Mouse (Mus musculus) adrenal gland, postnatal 4 days (tissue): ENCODE results near the gene Nrros. TPM values are rescaled to one million over a fixed set of nuclear protein-coding genes. Genes with fewer than 3 reads are reported as not detected.

ENCODE experiments used
- DNase-seq, 2 experiments: peaks; one replicate each; pipeline ENCODE4 v3.0.0; 2021 to 2022; ENCODE audit warnings: low spot score in 2 of 2, mixed read lengths in 2 of 2
- total RNA-seq, 2 experiments: library from RNA; stranded (reverse); gene quantifications; 2 replicates each; pipeline ENCODE4 v1.2.3; 2021

The Nrros gene
- total RNA-seq, 2 experiments from 2014 or later = 12.3 to 13.7 TPM

DNA sequence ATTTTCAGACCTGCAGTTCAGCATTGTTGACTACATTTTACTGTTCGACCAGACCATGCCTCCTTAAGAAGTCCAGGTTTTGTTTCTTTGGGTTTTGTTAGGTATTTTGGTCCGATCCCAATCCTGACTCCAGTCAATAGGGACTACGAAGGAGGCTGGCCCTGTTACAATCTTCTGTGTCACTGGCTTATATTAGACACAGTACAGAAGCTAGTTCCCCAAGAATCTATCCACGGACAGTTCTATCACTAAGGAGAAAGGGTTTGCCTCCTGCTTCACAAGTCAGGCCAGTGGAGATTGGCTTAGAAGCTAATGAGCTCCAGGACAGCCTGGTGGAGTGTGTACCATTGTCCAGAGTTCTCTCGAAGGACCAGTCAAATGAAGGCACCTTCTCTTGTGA is 1.5 kb downstream of the Nrros start:
- no peak for DNase-seq

DNA sequence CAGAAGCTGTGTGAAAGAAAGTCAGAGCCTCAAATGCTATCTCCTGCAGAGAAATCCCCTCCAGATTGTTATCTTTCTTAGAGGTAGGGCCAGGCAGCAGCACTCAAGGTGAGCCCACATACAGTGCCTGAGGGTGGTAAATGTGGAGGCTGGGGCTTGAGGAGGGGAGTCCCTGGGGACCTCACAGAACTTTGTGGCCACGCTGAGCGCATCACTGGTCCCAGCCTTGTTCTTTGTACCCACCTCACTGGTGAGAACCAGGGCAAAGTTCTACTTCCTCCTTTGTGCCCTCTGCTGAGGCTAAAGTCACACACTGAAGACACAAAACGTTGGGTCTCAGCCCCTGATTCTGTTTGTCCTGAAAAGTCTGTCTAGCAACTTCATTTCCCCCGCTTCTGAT is 2.0 kb downstream of the Nrros start:
- DNase-seq = no peak

DNA sequence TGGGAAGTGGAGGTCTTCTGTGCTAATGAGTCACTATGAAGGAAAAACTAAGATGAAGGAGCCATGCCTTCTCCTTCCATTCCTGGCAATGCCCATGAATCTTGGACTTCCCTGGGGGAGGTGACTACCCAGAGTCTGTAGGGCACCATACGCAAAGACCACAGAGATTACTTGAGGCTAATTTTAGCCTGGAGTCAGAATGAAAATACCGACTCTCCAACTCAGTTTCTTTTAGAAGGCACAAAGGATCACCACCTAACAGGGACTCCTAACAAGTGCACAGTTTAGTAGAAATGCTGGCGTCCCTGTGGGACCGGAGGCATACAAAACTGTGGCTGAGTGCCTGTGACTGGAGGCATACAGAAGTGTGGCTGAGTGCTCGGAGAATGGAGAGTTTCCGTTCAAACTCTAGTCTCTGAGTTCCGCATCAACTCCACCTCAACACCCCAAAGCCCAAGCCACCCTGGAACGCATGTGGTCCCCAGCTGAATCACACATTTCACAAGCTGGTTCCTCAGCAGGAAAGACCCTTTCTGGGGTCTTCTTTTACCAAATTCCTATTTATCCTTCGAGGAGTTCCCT is 4.6 kb downstream of the Nrros start:
- DNase-seq = no peak

DNA sequence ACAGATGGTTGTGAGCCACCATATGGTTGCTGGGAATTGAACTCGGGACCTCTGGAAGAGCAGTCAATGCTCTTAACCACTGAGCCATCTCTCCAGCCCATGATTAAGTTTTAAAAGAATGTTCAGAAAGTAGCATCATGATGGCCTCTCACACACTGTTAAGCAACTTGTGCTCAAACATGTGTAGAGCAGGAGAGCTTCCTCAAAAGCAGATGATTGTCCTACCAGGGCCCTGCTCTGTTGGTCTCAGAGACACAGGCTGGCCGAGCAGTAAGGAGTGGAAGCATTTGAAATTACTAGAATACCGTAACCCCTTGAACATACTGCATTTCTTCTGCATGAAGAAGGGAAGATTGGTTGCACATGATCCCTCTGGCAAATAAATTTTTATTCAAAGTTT is 6.4 kb downstream of the Nrros start:
- no peak for DNase-seq

DNA sequence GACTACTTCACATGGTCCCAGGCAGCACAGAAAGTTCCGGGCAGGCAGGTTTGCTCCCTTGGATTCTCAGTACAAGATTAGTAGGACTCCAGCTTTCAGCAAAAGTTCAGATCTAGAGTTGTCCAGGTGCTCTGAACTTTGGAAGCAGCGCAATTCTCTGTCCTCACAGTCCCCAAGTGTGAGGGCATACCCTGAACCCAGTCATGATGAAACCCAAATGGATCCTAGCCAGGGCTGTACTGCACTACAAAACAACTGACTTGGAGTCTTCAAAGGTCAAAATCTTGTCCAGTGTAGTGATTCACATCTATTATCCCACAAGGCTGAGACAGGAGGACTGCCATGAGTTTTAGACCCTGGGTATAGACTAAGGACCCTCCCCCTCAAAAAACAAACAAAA is 8.0 kb downstream of the Nrros start:
- DNase-seq = no peak

DNA sequence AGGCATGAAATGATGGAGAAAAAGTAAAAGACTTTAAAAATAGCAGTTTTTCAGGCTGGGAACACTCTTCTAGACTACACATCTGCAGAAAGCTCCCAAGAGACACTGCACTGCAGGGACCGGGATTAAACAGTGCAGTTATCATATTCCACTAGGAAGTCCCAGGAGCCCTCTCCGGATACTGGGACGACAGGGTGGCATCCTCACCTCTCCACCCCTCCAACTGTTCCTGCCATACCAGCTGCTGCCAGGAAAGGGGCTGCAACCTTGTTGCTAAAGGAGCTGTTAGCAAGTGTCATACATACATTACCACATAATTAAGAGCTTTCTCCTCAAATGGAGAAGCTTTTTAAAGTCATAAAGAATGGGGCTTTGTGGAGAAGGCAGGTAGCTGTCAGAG is 8.7 kb downstream of the Nrros start:
- no peak for DNase-seq

DNA sequence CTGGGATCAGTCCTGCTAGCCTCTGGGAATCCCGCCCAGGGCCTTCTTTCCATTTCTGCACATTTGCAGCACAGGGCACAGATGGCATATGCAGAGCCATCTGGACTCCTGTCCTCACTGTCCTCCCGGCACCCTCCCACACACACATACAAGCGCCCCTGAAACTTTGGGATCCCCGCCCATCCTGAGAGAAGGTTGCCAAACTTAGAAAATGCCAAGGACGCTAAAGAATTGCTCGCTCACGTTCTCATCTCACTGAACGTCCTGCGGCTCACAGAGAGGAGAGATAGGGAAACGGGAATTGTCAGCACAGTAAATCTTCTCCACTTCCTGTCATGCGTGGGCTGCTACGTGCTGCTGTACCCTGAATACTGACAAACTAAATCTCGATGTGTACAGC is 11.0 kb downstream of the Nrros start:
- DNase-seq = peak; percentile 27 to 57

DNA sequence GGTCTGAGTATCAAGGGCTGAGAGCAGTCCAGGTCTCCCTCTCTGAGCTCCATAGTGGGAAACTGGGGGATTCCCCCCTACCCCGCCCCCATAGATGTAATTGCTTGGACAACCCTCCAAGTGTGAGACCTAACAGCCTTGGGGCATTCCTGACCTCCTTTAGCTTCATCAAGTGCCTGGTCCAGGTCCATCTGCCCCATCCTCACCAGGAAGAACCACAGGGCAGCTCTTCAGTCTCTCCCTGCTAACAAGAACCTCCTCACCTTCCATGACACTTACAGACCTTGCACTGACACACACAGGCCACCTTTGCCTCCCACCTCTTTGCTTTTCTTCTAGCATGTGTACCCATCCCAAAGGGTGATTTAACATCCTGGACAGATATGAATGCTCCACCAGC is 11.4 kb downstream of the Nrros start:
- no peak for DNase-seq

DNA sequence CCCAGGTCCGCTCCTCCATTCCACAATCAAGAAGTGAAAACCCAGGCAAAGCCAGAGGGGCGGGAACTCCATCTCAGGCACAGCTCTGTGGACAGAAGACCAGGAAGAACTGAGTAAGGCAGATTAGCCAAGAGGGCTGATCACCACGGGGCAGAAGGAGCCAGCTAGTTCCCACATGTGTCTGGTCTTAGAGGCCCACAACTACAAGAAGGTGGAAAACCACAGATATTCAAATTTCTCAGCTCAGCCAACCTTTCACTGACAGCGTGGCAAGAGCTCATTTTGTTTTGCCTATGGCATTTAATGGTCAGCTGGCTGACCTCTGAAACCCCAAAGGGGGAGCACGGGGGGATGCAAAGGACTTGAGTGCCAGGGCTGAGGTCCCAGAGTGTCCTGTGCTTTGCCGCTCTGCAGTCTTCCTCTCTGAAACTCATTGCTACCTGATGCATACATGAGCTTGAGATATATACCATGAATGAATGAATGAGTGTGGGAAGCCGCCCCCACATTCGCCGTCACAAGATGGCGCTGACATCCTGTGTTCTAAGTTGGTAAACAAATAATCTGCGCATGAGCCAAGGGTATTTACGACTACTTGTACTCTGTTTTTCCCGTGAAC is 17.7 kb downstream of the Nrros start:
- DNase-seq = no peak

DNA sequence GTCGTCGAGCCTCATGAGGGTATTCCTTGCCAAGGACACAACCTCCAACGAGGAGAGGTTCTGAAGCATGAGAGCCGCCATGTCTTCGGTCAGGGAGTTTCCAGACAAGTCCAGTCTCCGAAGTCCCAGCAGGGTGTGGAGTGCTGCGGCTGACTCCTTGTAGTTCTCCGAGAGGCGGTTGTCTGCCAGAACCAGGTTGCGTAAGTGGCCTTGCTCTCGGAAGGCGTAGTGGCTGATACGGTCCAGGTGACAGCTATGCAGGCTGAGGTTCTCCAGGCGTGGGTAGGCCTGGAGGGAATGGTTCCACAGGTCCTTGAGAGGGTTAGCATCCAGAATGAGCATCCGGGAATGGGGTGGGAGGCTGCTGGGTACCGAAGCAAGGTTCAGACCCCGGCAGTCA is 20.8 kb downstream of the Nrros start:
- no peak for DNase-seq

DNA sequence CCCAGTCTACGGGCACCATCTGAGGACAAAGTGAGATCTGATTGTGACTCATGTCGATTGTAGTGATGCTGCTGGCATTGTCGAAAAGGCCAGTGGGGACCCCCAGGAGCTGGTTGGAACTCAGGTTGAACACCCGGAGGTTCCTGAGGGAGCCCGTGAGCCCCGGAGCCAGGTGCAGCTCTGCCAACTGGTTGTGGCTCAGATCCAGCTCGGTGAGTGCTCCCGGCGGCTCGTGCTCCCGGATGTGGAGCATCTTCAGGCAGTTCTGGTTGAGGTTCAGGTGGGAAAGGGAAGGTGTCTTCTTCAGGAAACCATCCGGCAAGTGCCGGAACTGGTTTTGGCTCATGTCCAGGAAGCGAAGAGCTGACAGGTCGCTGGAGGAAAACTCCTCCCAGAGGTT is 21.6 kb downstream of the Nrros start:
- no peak for DNase-seq

DNA sequence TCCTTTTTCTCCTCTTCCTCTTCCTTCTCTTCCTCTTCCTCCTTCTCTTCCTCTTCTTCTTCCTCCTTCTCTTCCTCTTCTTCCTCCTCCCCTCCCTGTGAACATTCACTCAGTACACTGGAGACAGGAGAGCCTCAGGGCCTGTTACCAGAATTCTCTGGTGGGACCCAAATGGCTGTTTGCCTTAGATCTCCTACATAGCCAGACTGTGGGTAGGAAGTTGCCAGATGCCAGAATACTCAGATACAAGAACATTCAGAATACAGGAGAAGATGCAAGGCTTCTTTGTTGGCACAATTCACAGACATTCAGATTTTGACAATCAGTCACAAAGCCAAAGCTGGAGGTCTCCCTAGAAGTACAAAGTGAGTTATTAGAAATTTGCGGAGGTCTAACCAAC is 26.4 kb downstream of the Nrros start:
- DNase-seq = no peak

DNA sequence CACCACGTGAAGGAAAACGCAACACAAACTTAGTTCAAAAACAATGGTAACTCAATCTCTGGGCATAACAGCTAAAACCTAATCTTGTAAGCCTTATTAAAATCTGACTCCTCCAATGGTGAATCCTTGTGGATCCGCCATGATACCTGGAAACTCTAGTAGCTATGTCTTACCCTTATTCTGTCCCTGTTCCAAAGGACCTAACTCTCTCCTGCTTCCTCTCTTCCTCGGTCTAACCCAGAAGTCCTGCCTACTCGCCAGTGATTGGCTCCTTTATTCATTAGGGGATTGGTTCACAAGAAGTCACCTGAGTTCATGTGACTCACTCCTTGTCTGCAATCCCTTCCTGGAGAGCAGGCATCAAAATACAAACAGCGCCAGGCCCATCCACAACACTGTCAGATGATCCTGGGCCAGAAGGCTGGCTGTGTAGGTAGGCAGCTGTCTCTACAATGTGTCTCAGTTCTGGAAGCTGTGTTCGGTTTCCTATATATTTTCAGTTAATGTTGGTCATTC is 29.5 kb downstream of the Nrros start:
- no peak for DNase-seq

DNA sequence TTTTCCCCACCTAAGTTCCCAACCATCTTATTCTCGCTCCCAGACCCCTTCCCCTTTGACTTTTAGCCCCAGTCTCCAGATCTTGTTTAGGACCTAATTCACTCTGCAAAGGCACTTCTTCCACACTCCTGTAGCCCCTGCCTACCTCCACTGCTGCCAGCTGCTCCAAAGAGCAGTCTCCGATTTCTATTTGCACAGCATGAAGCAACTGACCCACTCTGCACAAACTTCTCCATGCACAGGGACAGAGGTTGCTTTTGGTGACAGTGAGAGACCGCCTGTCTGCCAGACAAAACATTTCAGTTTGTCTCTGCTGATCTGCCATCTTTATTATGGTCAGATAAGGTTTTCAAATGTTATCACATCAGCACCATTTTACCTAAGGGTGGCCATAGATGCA is 32.2 kb downstream of the Nrros start:
- DNase-seq = no peak

DNA sequence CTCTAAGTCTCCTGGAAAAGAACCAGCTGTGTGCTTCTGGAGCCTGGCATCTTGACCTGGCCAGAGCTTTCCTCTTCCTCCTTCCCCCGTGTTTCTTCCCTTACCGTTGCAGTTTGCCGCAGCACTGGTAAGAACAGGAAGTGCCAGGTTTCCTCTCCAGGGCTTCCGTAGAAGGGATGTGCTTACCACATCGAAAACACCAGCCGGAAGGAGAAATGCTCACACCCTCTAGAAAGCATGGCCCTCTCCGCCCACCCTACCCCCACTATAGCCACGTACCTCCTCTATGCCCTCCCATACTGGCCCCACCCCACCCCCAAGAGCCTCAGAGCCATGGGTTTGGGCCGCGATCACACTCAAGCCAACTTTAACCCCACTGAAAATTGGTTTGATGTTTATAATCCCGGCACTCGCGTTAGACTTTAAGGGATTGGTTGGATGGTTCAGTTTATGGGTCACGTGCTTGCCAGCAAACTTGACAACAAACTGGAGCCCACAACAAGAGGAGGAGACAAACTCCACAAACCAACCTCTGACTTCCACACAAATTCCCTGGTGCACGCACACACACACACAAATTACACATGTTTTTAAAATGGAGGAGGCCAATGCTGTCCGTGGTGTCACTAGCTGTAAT is 35.1 kb downstream of the Nrros start:
- DNase-seq = no peak

DNA sequence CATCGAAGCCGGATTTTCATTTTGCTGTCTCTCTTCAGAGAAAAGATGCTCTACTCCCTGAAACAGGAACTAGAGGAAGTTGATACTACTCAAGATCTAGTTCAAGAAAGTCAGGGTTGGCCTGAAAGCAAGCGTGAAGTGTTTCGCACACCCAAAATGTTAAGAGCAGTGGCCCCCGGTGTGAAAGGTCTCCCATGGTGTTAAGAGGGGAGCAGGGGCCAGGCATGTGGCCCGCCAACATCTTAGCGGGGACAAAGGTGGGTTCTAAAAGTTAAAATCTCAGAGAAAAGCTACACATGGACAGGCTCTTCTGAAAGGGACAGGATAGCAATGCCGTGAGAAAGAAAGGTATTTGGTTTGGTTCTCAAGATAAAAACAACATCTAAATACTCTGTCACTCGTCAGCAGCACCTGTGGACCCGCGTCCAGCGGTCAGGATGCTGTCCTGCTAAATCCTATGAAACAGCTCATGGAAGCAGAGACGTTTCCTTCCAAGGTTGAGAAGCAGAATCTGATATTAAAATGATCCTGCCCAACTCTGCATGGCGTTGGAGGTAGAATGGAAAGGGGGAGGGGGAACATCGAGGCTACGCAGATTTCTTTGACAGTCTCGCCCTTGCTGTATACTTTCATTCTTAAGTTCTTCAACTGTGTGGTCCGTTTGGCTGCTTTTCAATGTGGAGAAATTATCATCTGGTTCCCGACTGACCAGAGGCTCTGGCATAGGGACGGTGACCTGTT is 35.8 kb downstream of the Nrros start:
- DNase-seq = no peak

DNA sequence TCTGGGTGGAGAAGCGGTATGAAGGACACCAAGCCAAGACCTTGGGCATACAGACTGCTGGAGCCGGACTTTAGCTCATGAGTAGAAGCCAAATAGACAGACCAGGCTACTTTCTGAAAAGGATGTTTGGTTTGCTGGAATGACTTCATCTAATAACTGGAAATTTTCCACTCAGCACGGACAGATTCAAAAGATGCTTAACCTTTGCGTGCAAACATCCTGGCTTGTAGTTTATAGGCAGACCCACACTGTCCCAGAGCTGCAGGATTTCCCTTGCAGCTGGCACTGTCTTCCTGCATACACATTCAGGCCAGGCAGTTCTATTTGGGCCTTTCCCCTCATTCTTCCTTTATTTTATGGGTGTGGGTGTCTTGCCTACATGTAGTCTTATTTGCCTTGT is 38.3 kb downstream of the Nrros start:
- no peak for DNase-seq

DNA sequence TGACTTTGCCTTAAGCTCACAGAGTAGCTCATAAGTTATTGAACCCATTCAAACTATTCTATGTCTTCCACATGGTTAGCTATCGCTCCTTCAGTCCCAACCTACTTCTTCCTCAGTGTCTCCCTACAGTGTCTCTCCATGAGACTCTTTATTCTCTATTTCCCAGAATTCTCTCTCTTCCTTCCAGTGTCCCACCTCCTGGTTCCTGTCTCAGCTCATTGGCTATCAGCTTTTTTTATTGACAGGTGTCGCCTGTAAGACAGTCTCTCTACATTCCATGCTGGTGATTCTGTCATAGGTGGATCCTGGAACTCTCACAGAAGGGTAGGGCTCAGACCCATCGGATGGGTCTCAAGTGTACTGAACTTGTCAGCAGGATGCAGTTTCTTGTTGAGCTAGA is 40.0 kb downstream of the Nrros start:
- DNase-seq = no peak

DNA sequence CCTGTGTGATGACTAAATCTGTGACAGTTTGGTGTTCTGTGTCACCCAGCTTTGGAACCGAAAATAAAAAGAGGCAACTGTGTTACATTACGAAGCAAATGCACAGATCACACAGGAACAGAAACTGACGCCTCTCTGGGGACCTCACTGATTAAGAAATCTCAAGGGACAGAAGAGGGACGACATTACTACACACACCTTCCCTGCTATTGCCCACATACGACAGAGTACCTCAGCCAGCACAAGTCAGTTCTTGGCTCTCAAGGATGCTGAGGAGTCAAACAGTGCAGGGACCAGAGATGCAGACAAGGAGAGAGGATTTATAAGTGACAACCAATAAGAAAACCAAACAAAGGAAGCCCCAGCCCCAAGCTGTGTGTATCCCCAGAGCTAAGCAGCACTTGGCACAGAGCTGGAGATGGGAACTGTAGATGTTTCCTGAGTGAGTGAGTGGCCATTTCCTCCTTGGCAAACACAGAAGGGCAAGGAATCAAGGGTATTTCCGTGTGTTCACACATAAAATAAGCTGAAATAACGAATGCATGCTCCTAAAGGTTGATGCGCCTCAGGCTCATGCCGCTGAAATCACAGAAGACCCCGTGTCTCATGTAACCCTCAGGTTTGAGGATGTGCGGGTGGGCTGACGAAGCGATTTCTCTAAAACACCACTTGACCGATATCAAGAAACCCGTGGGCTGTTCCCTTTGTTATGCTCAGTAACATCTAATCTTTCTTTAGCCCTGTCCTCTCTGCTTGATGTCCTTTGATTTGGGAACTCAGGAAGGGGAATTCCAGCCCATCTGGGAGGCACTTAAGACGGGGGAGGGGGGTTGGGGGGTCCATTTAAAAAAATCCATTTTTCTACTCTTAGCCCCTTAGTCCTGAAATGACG is 40.7 kb downstream of the Nrros start:
- DNase-seq = no peak

DNA sequence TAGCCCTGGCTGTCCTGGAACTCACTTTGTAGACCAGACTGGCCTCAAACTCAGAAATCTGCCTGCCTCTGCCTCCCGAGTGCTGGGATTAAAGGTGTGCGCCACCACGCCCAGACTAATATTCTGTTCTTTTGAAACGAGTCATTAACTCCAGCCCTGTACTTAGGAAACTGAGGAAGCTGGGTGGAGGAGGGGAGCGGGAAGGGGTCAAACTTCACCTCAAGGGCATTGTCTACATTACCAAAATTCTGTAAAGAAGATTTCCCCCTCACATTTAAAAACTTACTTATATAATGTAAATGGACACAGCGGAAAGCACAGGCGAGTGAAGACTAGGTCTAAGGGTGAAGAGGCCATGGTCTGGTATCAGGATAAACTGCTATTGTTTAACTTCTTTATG is 41.4 kb downstream of the Nrros start:
- DNase-seq = no peak

DNA sequence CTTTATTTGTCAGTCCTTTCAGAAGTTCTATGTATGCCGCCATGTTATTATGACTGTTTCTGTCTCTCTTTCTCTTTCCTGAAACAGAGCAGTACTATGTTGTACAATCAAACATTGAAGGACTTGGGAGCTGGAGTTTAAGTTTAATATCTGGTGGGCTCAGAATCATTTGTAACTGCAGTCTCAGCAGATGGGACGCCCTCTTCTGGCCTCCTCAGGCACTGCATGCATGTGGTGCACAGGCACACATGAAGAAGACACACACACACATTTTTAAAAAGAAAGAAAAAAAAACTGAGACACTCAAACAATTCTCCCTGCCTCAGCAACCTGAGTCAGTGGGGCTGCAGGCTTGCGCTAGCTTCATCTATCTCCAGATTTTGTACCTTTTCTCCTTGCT is 44.9 kb downstream of the Nrros start:
- DNase-seq = no peak
